Mouse (Mus musculus) adrenal gland, postnatal 36 days (tissue): ENCODE data around the gene Prr15l. TPM values are rescaled to one million over a fixed set of nuclear protein-coding genes. Genes with fewer than 3 reads are reported as not detected.

Experiments
- DNase-seq, 2 experiments: peaks; one replicate each; pipeline ENCODE4 v3.0.0; 2021; ENCODE audit warnings: mixed read lengths in 1 of 2
- total RNA-seq, 2 experiments: library from RNA; stranded (reverse); gene quantifications; 2 replicates each; pipeline ENCODE4 v1.2.3; 2021

Gene Prr15l
- total RNA-seq, 2 experiments from 2014 or later = 0.16 to 0.66 TPM

DNA sequence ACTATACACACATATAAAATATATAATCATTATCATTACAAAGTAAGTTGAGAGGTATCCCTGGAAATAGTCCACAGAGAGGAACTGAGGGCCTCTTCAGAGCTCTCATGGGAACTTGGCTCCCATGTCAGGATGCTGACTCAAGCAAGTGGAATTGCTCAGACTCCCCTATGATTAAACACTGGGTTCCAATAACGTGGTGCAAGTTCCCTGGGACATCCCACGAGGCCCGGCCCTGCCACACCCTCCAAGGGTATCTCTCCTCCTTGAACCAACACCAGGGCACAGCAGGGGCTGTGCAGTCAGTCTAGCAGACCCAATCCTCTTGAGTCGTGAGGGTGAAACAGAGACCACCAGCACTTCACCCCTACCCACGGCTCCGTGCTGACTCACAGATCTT lies 8.9 kb upstream of the Prr15l start:
- no peak for DNase-seq

- DNase-seq = no peak
These were observed 3.0 kb upstream of the Prr15l start for GRCm38 (mm10) chr11:96924861-96925260.

- DNase-seq = no peak
These were observed 2.3 kb upstream of the Prr15l start for GRCm38 (mm10) chr11:96925469-96926148.

DNA sequence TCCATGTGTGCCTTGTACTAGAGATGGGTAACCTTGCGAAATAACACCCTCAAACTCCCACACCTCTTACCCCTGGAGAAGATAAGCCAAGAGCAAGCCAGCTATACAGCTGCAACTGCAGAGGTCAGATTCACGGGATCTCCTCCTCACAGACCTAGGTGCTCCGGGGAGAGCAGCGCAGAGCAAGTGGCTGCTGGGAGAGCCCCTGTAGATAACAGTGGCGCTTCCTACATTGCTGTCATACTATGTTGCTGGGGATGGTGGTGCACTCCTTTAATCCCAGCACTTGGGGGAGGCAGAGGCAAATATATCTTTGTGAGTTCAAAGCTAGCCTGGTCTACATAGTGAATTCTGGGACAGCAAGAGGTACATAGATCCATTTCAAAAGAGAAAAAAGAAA lies 1.3 kb upstream of the Prr15l start:
- no peak for DNase-seq

GRCm38 (mm10) chr11:96928691-96929090 lies 787 bp downstream of the Prr15l start:
- DNase-seq = no peak

GRCm38 (mm10) chr11:96929096-96929765 lies 1.3 kb downstream of the Prr15l start:
- DNase-seq = no peak

DNA sequence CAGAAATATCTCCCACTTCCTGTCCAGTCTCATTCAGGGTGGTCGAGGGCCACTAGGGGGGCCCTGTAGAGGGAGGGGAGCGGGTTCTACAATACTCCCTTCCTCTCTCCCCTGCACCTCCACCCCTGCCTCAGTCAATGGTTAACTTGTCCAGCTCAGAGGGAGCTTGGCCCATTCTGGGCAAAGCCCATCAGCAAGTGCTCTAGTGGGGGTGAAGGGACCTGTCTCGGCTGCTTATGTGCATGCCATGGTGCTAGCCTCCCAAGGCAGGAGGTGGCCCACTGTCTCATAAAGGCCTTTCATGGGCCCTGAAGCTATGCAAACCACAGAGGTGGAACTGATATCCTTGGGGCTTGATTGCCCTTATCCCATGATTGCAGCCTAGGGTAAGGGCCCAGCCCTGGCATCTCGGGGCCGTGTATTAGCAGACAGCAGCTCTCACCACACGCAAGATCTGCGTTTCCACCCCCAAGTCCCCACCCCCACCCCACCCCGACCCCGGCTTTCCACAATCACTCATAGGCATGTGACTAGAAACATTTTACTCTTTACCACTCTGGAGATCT lies 1.9 kb downstream of the Prr15l start:
- DNase-seq = no peak

- peak in 1 of 2 experiments; percentile 66 for DNase-seq
These were observed 3.6 kb downstream of the Prr15l start for GRCm38 (mm10) chr11:96931327-96932062.

DNA sequence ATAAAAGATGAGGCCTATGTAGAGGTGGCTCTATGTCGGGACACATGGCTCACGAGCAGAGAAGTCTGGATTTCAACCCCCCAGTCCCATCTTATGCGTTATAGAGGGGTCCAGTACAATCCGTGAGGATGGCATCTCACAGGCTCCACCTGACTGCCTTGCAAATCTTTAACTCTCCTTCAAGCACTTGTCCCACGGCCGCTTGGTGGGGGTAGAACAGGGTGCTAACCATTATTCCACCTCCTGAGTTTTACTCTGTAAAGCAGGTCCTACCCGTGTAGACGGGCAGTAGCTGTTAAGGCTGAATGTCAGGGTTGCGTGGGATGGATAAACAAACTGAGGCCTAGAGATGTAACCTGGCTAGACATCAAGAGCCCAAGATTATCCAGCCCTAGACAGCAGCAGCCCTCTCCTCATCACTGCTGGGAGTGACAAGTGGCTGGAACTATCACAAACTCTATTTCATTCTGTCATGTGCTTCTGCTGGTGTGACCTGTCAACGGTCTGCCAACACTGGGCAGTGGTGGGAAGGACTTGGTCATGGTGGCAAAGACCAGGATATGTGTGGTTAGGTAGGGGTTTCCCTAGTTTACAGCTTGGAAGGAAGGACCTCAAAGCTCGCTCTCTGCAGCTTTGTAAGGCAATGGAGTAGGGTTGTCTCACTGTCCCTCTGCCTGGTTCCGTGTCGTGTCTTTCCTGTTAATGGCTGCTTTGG lies 5.8 kb downstream of the Prr15l start:
- no peak for DNase-seq

- DNase-seq = peak; percentile 87 to 89
These were observed 7.0 kb downstream of the Prr15l start for GRCm38 (mm10) chr11:96934921-96935356.

- DNase-seq = no peak
These were observed 8.2 kb downstream of the Prr15l start for GRCm38 (mm10) chr11:96935872-96936650.

DNA sequence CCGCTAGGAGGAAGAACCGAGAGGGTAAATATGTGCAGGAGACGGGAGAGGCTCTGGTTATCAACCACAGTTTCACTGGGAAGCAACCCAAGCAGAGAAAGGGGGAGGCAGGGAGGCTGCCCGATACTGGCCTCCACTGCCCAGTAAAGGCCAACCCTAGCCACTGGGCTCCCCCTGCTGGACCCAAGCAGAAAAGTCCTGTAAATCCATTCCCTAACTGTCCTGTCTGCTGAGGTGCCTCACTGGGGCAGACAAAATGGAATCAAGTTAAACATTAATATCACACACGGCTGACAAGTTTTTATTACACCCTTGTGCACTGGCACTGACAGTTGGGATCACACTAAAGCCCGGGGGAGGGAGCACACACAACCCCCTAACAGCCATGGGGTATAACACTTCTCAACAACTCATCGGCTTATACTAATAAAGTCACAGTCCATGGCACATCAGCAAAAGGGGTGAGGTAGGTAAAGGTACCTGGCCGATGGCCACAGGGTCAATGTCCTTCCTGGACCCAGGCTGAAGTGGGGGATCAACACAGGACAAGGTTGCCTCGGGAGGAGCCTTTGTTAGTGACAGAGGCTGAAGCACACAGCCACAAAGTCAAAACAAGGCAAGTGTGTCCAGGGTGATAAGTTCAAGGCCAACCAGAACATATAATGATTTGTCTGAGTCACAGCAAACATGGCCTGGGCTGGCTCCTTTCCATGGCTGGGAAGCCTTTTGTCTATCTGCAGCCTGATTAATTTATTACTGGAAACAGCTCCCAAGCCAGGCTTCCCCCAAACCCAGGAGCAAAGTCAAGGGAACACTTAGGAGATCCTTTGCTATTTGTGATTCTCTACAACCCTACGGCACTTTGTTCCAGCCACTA lies 9.9 kb downstream of the Prr15l start:
- DNase-seq = peak; percentile 85 to 88

DNA sequence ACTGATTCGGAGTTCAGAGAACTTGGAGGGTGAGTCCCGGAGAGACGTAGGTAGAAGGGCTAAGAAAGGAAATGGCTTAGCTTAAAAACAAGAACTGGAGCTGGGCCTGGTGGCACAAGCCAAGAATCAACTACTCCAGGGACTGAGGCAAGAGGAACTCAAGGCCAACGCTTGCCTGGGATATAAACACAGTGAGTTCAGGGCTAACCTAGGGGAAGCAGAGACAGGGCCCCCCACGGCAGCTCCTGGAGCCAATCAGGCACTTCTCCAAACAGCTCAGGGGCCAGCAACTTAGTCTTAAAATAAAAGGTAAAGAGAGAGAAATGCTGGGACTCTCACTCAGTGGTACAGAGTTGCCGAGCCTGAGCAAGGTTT lies 10.5 kb downstream of the Prr15l start:
- peak; percentile 44 to 50 for DNase-seq

GRCm38 (mm10) chr11:96940578-96941465 lies 12.9 kb downstream of the Prr15l start:
- no peak for DNase-seq

DNA sequence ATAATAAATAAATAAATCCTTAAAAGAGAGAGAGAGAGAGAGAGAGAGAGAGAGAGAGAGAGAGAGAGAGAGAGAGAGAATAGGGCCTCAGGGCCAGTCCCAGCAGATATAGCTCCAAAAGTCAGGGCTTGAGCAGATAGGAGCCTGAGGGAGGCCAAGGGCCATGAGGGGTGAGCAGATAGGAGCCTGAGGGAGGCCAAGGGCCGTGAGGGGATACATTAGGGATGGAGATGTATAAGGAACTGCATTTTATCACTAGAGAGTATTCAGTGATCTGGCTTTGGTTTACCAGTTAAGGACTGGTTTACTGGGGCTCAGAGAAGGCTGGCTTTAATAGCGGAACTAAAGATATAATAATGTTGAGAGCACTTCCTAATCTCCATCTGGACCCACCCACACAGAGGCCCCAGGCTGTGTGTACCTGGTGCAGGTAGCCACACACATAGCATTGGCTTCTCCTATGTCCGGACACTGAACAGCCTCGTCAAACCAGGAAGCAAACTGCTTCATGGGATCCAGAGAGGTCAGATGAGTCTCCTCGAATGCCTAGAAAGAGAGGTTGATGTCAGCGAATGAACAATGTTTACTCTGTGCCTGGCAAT lies 14.2 kb downstream of the Prr15l start:
- no peak for DNase-seq

- DNase-seq = peak; percentile 94
These were observed 15.9 kb downstream of the Prr15l start, which contains the start of gene Pnpo for GRCm38 (mm10) chr11:96943746-96944304. Gene Pnpo, minus strand, starts transcription at chr11:96943986.

DNA sequence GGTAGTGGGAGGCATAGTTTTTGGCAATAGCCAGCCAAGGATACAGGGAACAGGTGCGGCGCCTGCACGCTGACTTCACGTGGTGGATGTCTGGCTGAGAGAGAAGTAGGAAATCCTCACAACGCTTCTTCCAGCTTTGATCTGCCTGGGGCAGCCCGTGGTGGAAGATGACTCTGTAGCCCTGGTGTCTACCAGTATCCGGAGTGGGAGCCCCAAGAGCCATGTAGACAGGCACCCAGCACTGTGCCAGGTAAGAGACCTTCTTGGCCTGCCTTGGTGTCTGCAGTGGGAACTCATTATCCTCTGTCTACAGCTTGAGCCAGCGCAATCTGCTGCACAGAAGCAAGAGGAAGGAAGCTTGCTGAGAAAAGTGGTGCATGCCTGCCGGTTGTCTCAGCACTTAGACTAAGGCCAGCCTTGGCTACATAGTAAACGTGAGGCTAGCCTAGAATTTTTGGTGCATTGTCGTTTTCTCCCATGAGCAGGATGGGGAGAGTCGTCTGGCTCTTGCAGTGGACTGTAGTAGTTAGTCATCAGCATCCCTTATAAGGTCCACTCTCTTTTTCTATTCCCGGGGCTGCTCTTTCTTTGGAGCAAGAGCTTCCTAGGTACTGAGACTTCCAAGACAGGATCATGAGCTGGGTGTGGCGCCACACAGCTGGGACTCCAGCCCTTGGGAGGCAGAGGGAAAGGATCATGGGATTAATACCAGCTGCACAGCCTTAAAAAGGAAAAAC lies 17.1 kb downstream of the Prr15l start:
- no peak for DNase-seq

DNA sequence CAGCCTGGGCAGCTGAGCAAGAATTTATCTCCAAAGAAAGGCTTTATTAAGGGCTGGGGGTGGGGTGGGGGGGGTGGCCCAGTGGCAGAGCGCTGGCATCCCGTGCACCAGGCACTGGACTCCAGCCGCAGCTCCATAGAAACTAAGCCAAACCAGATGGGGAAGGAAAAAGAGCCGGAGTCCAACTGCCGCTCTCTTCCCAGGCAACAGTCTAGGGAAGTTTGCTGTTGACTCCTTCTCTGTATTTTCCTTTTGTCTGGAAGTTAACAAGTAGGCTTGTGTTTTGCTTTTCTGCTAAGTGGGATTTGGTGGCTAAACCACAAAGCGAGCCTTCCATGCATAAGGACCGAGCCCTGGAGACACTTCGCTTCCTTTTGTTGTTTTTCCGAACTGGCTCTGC lies 18.6 kb downstream of the Prr15l start:
- no peak for DNase-seq
